In the genomic region with DNA sequence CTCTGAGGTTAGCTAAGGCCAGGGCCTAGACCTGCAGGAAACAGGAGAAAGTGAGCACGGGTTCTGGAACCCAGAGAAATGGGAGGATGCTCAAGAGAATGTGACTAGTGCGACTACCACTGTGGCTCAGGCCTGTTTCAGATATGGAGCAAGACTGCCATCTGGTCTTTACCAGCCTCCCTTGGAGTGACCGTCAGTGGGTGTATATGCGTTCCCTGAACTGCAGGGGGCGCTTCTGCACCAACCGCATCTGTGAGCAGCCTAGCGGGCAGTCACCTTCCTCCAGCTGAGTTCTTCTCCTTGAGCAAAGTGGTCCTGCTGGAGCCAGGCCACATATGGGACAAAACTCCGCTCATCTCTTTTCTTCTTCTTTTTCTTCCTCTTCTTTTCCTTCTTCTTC, we compare ENCODE assay signal across 9 mouse cellular contexts. TPM values are rescaled to one million over a fixed set of nuclear protein-coding genes. Genes with fewer than 3 reads are reported as not detected.
DNase-seq lines count a peak whose midpoint lies in the region; ATAC-seq and TF ChIP-seq lines count a peak whose summit lies in the region.
"Had no signal": no experiment of that assay in that cellular context is flagged by ENCODE, and none has a peak within 500 bp of the region (broad histone marks: within the 10 kb centered on the region; RNA-seq: fewer than 3 reads in every experiment).

No protein-coding gene starts in this region.

- WGBS in hindbrain, embryonic 11.5 days: 31% methylated on average over 8 of the region's 8 CpGs
- 31% methylated on average over 8 of the region's 8 CpGs for WGBS in hindbrain, embryonic 13.5 days
- 43% methylated on average over 8 of the region's 8 CpGs for WGBS in lung, postnatal 0 days
- WGBS in hindbrain, embryonic 14.5 days: 33% methylated on average over 8 of the region's 8 CpGs

- peak; percentile 39 for DNase-seq in hindbrain, embryonic 11.5 days (ENCODE audit: low spot score)
- DNase-seq in brain, adult 2 months (ENCODE audit: low read depth, low spot score): peak; percentile 31
- peak; percentile 39 for DNase-seq in lung, postnatal 0 days (ENCODE audit: low spot score)
- DNase-seq in urinary bladder, postnatal 36 days (ENCODE audit: low spot score in 2 of 2): no peak
- DNase-seq in right cerebral cortex, adult 2 months (ENCODE audit: low spot score in 2 of 2): no peak
- no peak for DNase-seq in hindbrain, embryonic 14.5 days (ENCODE audit: low spot score)

- peak; percentile 99 for TF ChIP-seq CTCF in ES-Bruce4 (IDR thresholded peaks at IDR 0.05; ENCODE audit: low read depth, low read length)
- TF ChIP-seq CTCF in lung, postnatal 0 days (IDR thresholded peaks at IDR 0.05): peak; percentile 73

- no peak overlapping the region for H3K4me2 ChIP-seq in hindbrain, embryonic 11.5 days (replicated peaks; ENCODE audit: low read depth, low read length)
- H3K4me2 ChIP-seq in hindbrain, embryonic 13.5 days: no peak overlapping the region
- no peak overlapping the region for H3K4me2 ChIP-seq in lung, postnatal 0 days (replicated peaks; ENCODE audit: low read depth, low read length)
- no peak overlapping the region for H3K4me2 ChIP-seq in hindbrain, embryonic 14.5 days (replicated peaks)
- H3K4me2 ChIP-seq: heart, embryonic 13.5 days had no signal

- no peak overlapping the region for H3K27ac ChIP-seq in hindbrain, embryonic 11.5 days (ENCODE audit: low read depth, low read length)
- no peak overlapping the region for H3K27ac ChIP-seq in hindbrain, embryonic 13.5 days
- H3K27ac ChIP-seq in ES-Bruce4 (ENCODE audit: insufficient read depth, low read length): no peak overlapping the region
- no peak overlapping the region for H3K27ac ChIP-seq in lung, postnatal 0 days (ENCODE audit: low read length)
- no peak overlapping the region for H3K27ac ChIP-seq in hindbrain, embryonic 14.5 days
- H3K27ac ChIP-seq: heart, embryonic 13.5 days had no signal

- H3K9me3 ChIP-seq in hindbrain, embryonic 11.5 days (ENCODE audit: control insufficient read depth, low read length): no peaks in the 10 kb centered on the region
- no peaks in the 10 kb centered on the region for H3K9me3 ChIP-seq in hindbrain, embryonic 13.5 days
- no peaks in the 10 kb centered on the region for H3K9me3 ChIP-seq in ES-Bruce4 (replicated peaks; ENCODE audit: control insufficient read depth, insufficient read depth, low read length, poor library complexity, severe bottlenecking)
- no peaks in the 10 kb centered on the region for H3K9me3 ChIP-seq in lung, postnatal 0 days (ENCODE audit: low read length)
- no peaks in the 10 kb centered on the region for H3K9me3 ChIP-seq in hindbrain, embryonic 14.5 days (ENCODE audit: control insufficient read depth, low read length)
- H3K9me3 ChIP-seq: heart, embryonic 13.5 days had no signal

- H3K4me3 ChIP-seq in hindbrain, embryonic 11.5 days (ENCODE audit: low read depth, low read length): no peak overlapping the region
- H3K4me3 ChIP-seq in hindbrain, embryonic 13.5 days: no peak overlapping the region
- H3K4me3 ChIP-seq in ES-Bruce4 (ENCODE audit: low read depth, low read length): no peak overlapping the region
- H3K4me3 ChIP-seq in lung, postnatal 0 days (ENCODE audit: low read depth, low read length): no peak overlapping the region
- H3K4me3 ChIP-seq in hindbrain, embryonic 14.5 days (replicated peaks; ENCODE audit: low read length): no peak overlapping the region
- H3K4me3 ChIP-seq: heart, embryonic 13.5 days had no signal

- no peak for ATAC-seq in hindbrain, embryonic 11.5 days (ENCODE audit: low FRiP score)
- ATAC-seq in hindbrain, embryonic 13.5 days (ENCODE audit: low FRiP score): no peak
- no peak for ATAC-seq in lung, postnatal 0 days
- no peak for ATAC-seq in hindbrain, embryonic 14.5 days (ENCODE audit: low FRiP score)

- H3K36me3 ChIP-seq in hindbrain, embryonic 11.5 days (ENCODE audit: control insufficient read depth, insufficient read depth, low read length): no peaks in the 10 kb centered on the region
- no peaks in the 10 kb centered on the region for H3K36me3 ChIP-seq in hindbrain, embryonic 13.5 days
- no peaks in the 10 kb centered on the region for H3K36me3 ChIP-seq in ES-Bruce4 (ENCODE audit: control insufficient read depth, insufficient read depth, low read length, poor library complexity, severe bottlenecking)
- H3K36me3 ChIP-seq in lung, postnatal 0 days (ENCODE audit: insufficient read depth, low read length): no peaks in the 10 kb centered on the region
- no peaks in the 10 kb centered on the region for H3K36me3 ChIP-seq in hindbrain, embryonic 14.5 days (replicated peaks; ENCODE audit: control insufficient read depth, insufficient read depth)
- H3K36me3 ChIP-seq: heart, embryonic 13.5 days had no signal

- TF ChIP-seq EP300 in ES-Bruce4 (IDR thresholded peaks at IDR 0.05; ENCODE audit: insufficient read depth, low read depth, low read length): peak; percentile 64
- no peak for TF ChIP-seq EP300 in lung, postnatal 0 days (IDR thresholded peaks at IDR 0.05)

- H3K27me3 ChIP-seq in hindbrain, embryonic 11.5 days (ENCODE audit: control insufficient read depth, insufficient read depth, low read length): no peaks in the 10 kb centered on the region
- H3K27me3 ChIP-seq in hindbrain, embryonic 13.5 days: no peaks in the 10 kb centered on the region
- no peaks in the 10 kb centered on the region for H3K27me3 ChIP-seq in ES-Bruce4 (ENCODE audit: control insufficient read depth, insufficient read depth, low read length, poor library complexity, severe bottlenecking)
- H3K27me3 ChIP-seq in lung, postnatal 0 days (replicated peaks; ENCODE audit: insufficient read depth, low read length): no peaks in the 10 kb centered on the region
- H3K27me3 ChIP-seq in hindbrain, embryonic 14.5 days (ENCODE audit: control insufficient read depth, insufficient read depth, low read length): no peaks in the 10 kb centered on the region

- no peak for TF ChIP-seq POLR2A in ES-Bruce4 (IDR thresholded peaks at IDR 0.05; ENCODE audit: insufficient read depth, low read length)

- H3K9ac ChIP-seq in hindbrain, embryonic 11.5 days (ENCODE audit: low read depth, low read length): no peak overlapping the region
- no peak overlapping the region for H3K9ac ChIP-seq in hindbrain, embryonic 13.5 days
- no peak overlapping the region for H3K9ac ChIP-seq in ES-Bruce4 (ENCODE audit: low read depth, poor library complexity, severe bottlenecking)
- no peak overlapping the region for H3K9ac ChIP-seq in lung, postnatal 0 days (replicated peaks; ENCODE audit: low read depth)
- no peak overlapping the region for H3K9ac ChIP-seq in hindbrain, embryonic 14.5 days
- H3K9ac ChIP-seq: heart, embryonic 13.5 days had no signal

- no peaks in the 10 kb centered on the region for H3K4me1 ChIP-seq in hindbrain, embryonic 11.5 days (replicated peaks; ENCODE audit: control insufficient read depth, insufficient read depth, low read length)
- no peaks in the 10 kb centered on the region for H3K4me1 ChIP-seq in hindbrain, embryonic 13.5 days (replicated peaks)
- peaks cover 10% of the 10 kb centered on the region for H3K4me1 ChIP-seq in ES-Bruce4 (ENCODE audit: control insufficient read depth, insufficient read depth, low read length)
- H3K4me1 ChIP-seq in lung, postnatal 0 days (ENCODE audit: insufficient read depth, low read depth, low read length): no peaks in the 10 kb centered on the region
- H3K4me1 ChIP-seq in hindbrain, embryonic 14.5 days (replicated peaks; ENCODE audit: control insufficient read depth, insufficient read depth, low read length): no peaks in the 10 kb centered on the region

RNA-seq across cellular contexts. Expression of a gene that starts 15.1 kb away (rescaled TPM):
- polyA plus RNA-seq in hindbrain, embryonic 11.5 days (2014; fragmentation: Nextera tagmentation; extraction: Ambion mirVana): 0.39 and 0.90 TPM in 2 replicates
- 0.23 and 0.58 TPM in 2 replicates for polyA plus RNA-seq in hindbrain, embryonic 13.5 days (2015; fragmentation: Nextera tagmentation; extraction: Ambion mirVana)
- polyA plus RNA-seq in ES-Bruce4 (2011; ENCODE audit: insufficient read depth, insufficient read length, low read depth, missing spikeins): 53.2 and 60.3 TPM in 2 replicates
- 1.1 and 2.1 TPM in 2 replicates for polyA plus RNA-seq in lung, postnatal 0 days (2015; fragmentation: Nextera tagmentation; extraction: Ambion mirVana)
- 0.20 and 0.41 TPM in 2 replicates for polyA plus RNA-seq in hindbrain, embryonic 14.5 days (2014; fragmentation: Nextera tagmentation; extraction: Ambion mirVana)

RNA-seq across cellular contexts. Expression of a gene that starts 15.6 kb away (rescaled TPM):
- 81.2 and 88.5 TPM in 2 replicates for polyA plus RNA-seq in hindbrain, embryonic 11.5 days (2014; fragmentation: Nextera tagmentation; extraction: Ambion mirVana)
- 74.1 and 78.7 TPM in 2 replicates for polyA plus RNA-seq in hindbrain, embryonic 13.5 days (2015; fragmentation: Nextera tagmentation; extraction: Ambion mirVana)
- 97.4 and 109 TPM in 2 replicates for polyA plus RNA-seq in ES-Bruce4 (2011; ENCODE audit: insufficient read depth, insufficient read length, low read depth, missing spikeins)
- 51.9 and 57.5 TPM in 2 replicates for polyA plus RNA-seq in lung, postnatal 0 days (2015; fragmentation: Nextera tagmentation; extraction: Ambion mirVana)
- 63.0 and 68.0 TPM in 2 replicates for polyA plus RNA-seq in hindbrain, embryonic 14.5 days (2014; fragmentation: Nextera tagmentation; extraction: Ambion mirVana)

RNA-seq across cellular contexts. Expression of a gene that starts 22.5 kb away (rescaled TPM):
- polyA plus RNA-seq in hindbrain, embryonic 11.5 days (2014; fragmentation: Nextera tagmentation; extraction: Ambion mirVana): 3.0 and 3.4 TPM in 2 replicates
- polyA plus RNA-seq in hindbrain, embryonic 13.5 days (2015; fragmentation: Nextera tagmentation; extraction: Ambion mirVana): 1.5 and 1.8 TPM in 2 replicates
- 26.9 and 27.7 TPM in 2 replicates for polyA plus RNA-seq in ES-Bruce4 (2011; ENCODE audit: insufficient read depth, insufficient read length, low read depth, missing spikeins)
- polyA plus RNA-seq in lung, postnatal 0 days (2015; fragmentation: Nextera tagmentation; extraction: Ambion mirVana): 22.7 and 25.1 TPM in 2 replicates
- 1.5 and 1.6 TPM in 2 replicates for polyA plus RNA-seq in hindbrain, embryonic 14.5 days (2014; fragmentation: Nextera tagmentation; extraction: Ambion mirVana)

RNA-seq across cellular contexts. Expression of a gene that starts 26.8 kb away (rescaled TPM):
- polyA plus RNA-seq in hindbrain, embryonic 11.5 days (2014; fragmentation: Nextera tagmentation; extraction: Ambion mirVana): not detected in 2 replicates
- polyA plus RNA-seq in hindbrain, embryonic 13.5 days (2015; fragmentation: Nextera tagmentation; extraction: Ambion mirVana): 0.26 and 0.63 TPM in 2 replicates
- 117 and 124 TPM in 2 replicates for polyA plus RNA-seq in ES-Bruce4 (2011; ENCODE audit: insufficient read depth, insufficient read length, low read depth, missing spikeins)
- polyA plus RNA-seq in lung, postnatal 0 days (2015; fragmentation: Nextera tagmentation; extraction: Ambion mirVana): 0.16 TPM in 1 of 2 replicates, not detected in the other
- 1.5 and 3.2 TPM in 2 replicates for polyA plus RNA-seq in hindbrain, embryonic 14.5 days (2014; fragmentation: Nextera tagmentation; extraction: Ambion mirVana)

Comparison
In these comparisons a context has a peak if more than half of its experiments do, and no peak if none do; other contexts are left out.
1. DNase-seq: peak in hindbrain, embryonic 11.5 days (single experiment), brain, adult 2 months (single experiment) and lung, postnatal 0 days (single experiment); none in urinary bladder, postnatal 36 days (0 of 2), right cerebral cortex, adult 2 months (0 of 2) and hindbrain, embryonic 14.5 days (single experiment).
2. RNA of a gene that starts 15.1 kb away (polyA plus RNA-seq): 53.2 to 60.3 TPM in ES-Bruce4; 1.1 to 2.1 TPM in lung, postnatal 0 days, 0.39 to 0.90 TPM in hindbrain, embryonic 11.5 days, 0.20 to 0.41 TPM in hindbrain, embryonic 14.5 days and 0.23 to 0.58 TPM in hindbrain, embryonic 13.5 days; every median in the first group is over 10 times any median in the second.